Mouse (Mus musculus): ENCODE results near the gene Lrrc8c. TPM values are rescaled to one million over a fixed set of nuclear protein-coding genes. Genes with fewer than 3 reads are reported as not detected.
A peak's percentile ranks its signal among the peaks of the same experiment; 100 is the strongest.

The Lrrc8c gene
- total and polyA plus RNA-seq, 2 experiments from 2014 or later, result 6.9 to 11.5 TPM

GRCm38 (mm10) chr5:105484891-105485290 is 34.3 kb upstream of the Lrrc8c start:
- DNase-seq (no peak), ATAC-seq (no peak)
- Histone ChIP-seq H3K9me3 (ENCODE audit: low read length) (no peaks in the 10 kb centered on the region), H3K27me3 (ENCODE audit: insufficient read depth, low read length) (no peaks in the 10 kb centered on the region), H3K4me2 (ENCODE audit: low read depth) (no peak overlapping the region), H3K27ac (ENCODE audit: low read depth, low read length) (no peak overlapping the region), H3K4me3 (ENCODE audit: low read depth, low read length) (no peak overlapping the region), H3K4me1 (ENCODE audit: insufficient read depth) (no peaks in the 10 kb centered on the region), H3K9ac (no peak overlapping the region), H3K36me3 (ENCODE audit: insufficient read depth) (peaks cover 30% of the 10 kb centered on the region)
- 95% methylated on average over 14 of the region's 14 CpGs for WGBS
- TF ChIP-seq CTCF (IDR thresholded peaks at IDR 0.05; ENCODE audit: low read depth), result no peak

- no peak overlapping the region for H3K27ac ChIP-seq (ENCODE audit: low read depth, low read length)
- no peaks in the 10 kb centered on the region for H3K9me3 ChIP-seq (ENCODE audit: low read length)
- H3K4me2 ChIP-seq (ENCODE audit: low read depth), result no peak overlapping the region
- no peak for DNase-seq
- peaks cover 21% of the 10 kb centered on the region for H3K4me1 ChIP-seq (ENCODE audit: insufficient read depth)
- H3K9ac ChIP-seq, result no peak overlapping the region
- no peak for ATAC-seq
- no peaks in the 10 kb centered on the region for H3K27me3 ChIP-seq (ENCODE audit: insufficient read depth, low read length)
- H3K36me3 ChIP-seq (ENCODE audit: insufficient read depth), result peaks cover 8% of the 10 kb centered on the region; the same call in 1 of the 2 replicates
- no peak for TF ChIP-seq CTCF (IDR thresholded peaks at IDR 0.05; ENCODE audit: low read depth)
- 62% methylated on average over 5 of the region's 5 CpGs for WGBS
- no peak overlapping the region for H3K4me3 ChIP-seq (ENCODE audit: low read depth, low read length)
Observed at GRCm38 (mm10) chr5:105490211-105490610, 29.0 kb upstream of the Lrrc8c start.

- no peaks in the 10 kb centered on the region for H3K9me3 ChIP-seq (ENCODE audit: low read length)
- no peak overlapping the region for H3K4me3 ChIP-seq (ENCODE audit: low read depth, low read length)
- DNase-seq, result peak; percentile 62
- no peak overlapping the region for H3K4me2 ChIP-seq (ENCODE audit: low read depth)
- peaks cover 26% of the 10 kb centered on the region for H3K4me1 ChIP-seq (ENCODE audit: insufficient read depth)
- H3K36me3 ChIP-seq (ENCODE audit: insufficient read depth), result peaks cover 8% of the 10 kb centered on the region; the same call in 1 of the 2 replicates
- H3K9ac ChIP-seq, result no peak overlapping the region
- no peaks in the 10 kb centered on the region for H3K27me3 ChIP-seq (ENCODE audit: insufficient read depth, low read length)
- H3K27ac ChIP-seq (ENCODE audit: low read depth, low read length), result no peak overlapping the region
- peak; percentile 72 for TF ChIP-seq CTCF (IDR thresholded peaks at IDR 0.05; ENCODE audit: low read depth)
- ATAC-seq, result peak; percentile 66
- WGBS, result 50% methylated on average over 4 of the region's 4 CpGs
Observed at GRCm38 (mm10) chr5:105491389-105491788, 27.8 kb upstream of the Lrrc8c start.

GRCm38 (mm10) chr5:105492367-105493246 is 26.6 kb upstream of the Lrrc8c start:
- TF ChIP-seq CTCF (IDR thresholded peaks at IDR 0.05; ENCODE audit: low read depth), result peak; percentile 56
- no peaks in the 10 kb centered on the region for H3K9me3 ChIP-seq (ENCODE audit: low read length)
- H3K4me3 ChIP-seq (ENCODE audit: low read depth, low read length), result no peak overlapping the region
- no peak overlapping the region for H3K27ac ChIP-seq (ENCODE audit: low read depth, low read length)
- H3K27me3 ChIP-seq (ENCODE audit: insufficient read depth, low read length), result no peaks in the 10 kb centered on the region
- no peak overlapping the region for H3K9ac ChIP-seq
- DNase-seq, result peak; percentile 79
- peaks cover 8% of the 10 kb centered on the region; the same call in 1 of the 2 replicates for H3K36me3 ChIP-seq (ENCODE audit: insufficient read depth)
- WGBS, result 12% methylated on average over 10 of the region's 10 CpGs
- H3K4me2 ChIP-seq (ENCODE audit: low read depth), result no peak overlapping the region
- peaks cover 26% of the 10 kb centered on the region for H3K4me1 ChIP-seq (ENCODE audit: insufficient read depth)
- peak; percentile 17; the same call in 1 of the 2 replicates for ATAC-seq

GRCm38 (mm10) chr5:105493377-105493776 is 25.8 kb upstream of the Lrrc8c start:
- no peak for DNase-seq
- Histone ChIP-seq H3K27me3 (ENCODE audit: insufficient read depth, low read length) (no peaks in the 10 kb centered on the region), H3K27ac (ENCODE audit: low read depth, low read length) (no peak overlapping the region), H3K9me3 (ENCODE audit: low read length) (no peaks in the 10 kb centered on the region), H3K9ac (no peak overlapping the region), H3K4me2 (ENCODE audit: low read depth) (no peak overlapping the region), H3K4me3 (ENCODE audit: low read depth, low read length) (no peak overlapping the region), H3K36me3 (ENCODE audit: insufficient read depth) (peaks cover 8% of the 10 kb centered on the region; the same call in 1 of the 2 replicates), H3K4me1 (ENCODE audit: insufficient read depth) (peaks cover 26% of the 10 kb centered on the region)
- TF ChIP-seq CTCF (IDR thresholded peaks at IDR 0.05; ENCODE audit: low read depth), result no peak
- no peak for ATAC-seq
- 52% methylated on average over 7 of the region's 7 CpGs for WGBS

GRCm38 (mm10) chr5:105494246-105494917 is 24.8 kb upstream of the Lrrc8c start:
- Histone ChIP-seq H3K9me3 (ENCODE audit: low read length) (no peaks in the 10 kb centered on the region), H3K4me2 (ENCODE audit: low read depth) (peak overlapping the region; percentile 46), H3K4me1 (ENCODE audit: insufficient read depth) (peaks cover 26% of the 10 kb centered on the region), H3K9ac (no peak overlapping the region), H3K4me3 (ENCODE audit: low read depth, low read length) (no peak overlapping the region), H3K36me3 (ENCODE audit: insufficient read depth) (peaks cover 4% of the 10 kb centered on the region; the same call in 1 of the 2 replicates), H3K27me3 (ENCODE audit: insufficient read depth, low read length) (no peaks in the 10 kb centered on the region), H3K27ac (ENCODE audit: low read depth, low read length) (peak overlapping the region; percentile 50)
- DNase-seq (peak; percentile 66), ATAC-seq (peak; percentile 40)
- WGBS, result 24% methylated on average over 10 of the region's 10 CpGs
- peak; percentile 53 for TF ChIP-seq CTCF (IDR thresholded peaks at IDR 0.05; ENCODE audit: low read depth)
